Mouse (Mus musculus) intestine, embryonic 16.5 days (tissue): ENCODE data around the gene Vps37c. TPM values are rescaled to one million over a fixed set of nuclear protein-coding genes. Genes with fewer than 3 reads are reported as not detected.

Experiments
- ATAC-seq: fragments of 200-750 bp; cut with Nextera tagmentation; 2 replicates; pipeline ENCODE4 v1.8.0; 2017; ENCODE audit warnings: moderate TSS enrichment, moderate library complexity
- H3K27ac ChIP-seq: fragments of 300-500 bp; sonication (generic); 2 replicates; pipeline ENCODE4 v1.5.1; 2014; ENCODE audit warnings: mild to moderate bottlenecking, low read length
- H3K27me3 ChIP-seq: fragments of 300-500 bp; sonication (generic); replicated peaks from 2 replicates; pipeline ENCODE4 v1.6.1; 2014; ENCODE audit warnings: low read length, control low read depth, mixed read lengths; ENCODE audit not compliant: control insufficient read depth, insufficient read depth
- H3K36me3 ChIP-seq: fragments of 300-500 bp; sonication (generic); 2 replicates; pipeline ENCODE4 v1.6.1; 2014; ENCODE audit warnings: low read length, control low read depth; ENCODE audit not compliant: control insufficient read depth, insufficient read depth
- H3K4me1 ChIP-seq: fragments of 300-500 bp; sonication (generic); 2 replicates; pipeline ENCODE4 v1.6.1; 2014; ENCODE audit warnings: low read length, control low read depth, mixed read lengths; ENCODE audit not compliant: control insufficient read depth, insufficient read depth
- H3K4me2 ChIP-seq: fragments of 300-500 bp; sonication (generic); 2 replicates; pipeline ENCODE4 v1.6.1; 2014; ENCODE audit warnings: low read depth, low read length, control low read depth
- H3K4me3 ChIP-seq: fragments of 300-500 bp; sonication (generic); 2 replicates; pipeline ENCODE4 v1.5.1; 2014; ENCODE audit warnings: mild to moderate bottlenecking, low read length
- H3K9ac ChIP-seq: fragments of 300-500 bp; sonication (generic); 2 replicates; pipeline ENCODE4 v1.6.1; 2014; ENCODE audit warnings: low read depth, low read length
- H3K9me3 ChIP-seq: fragments of 300-500 bp; sonication (generic); 2 replicates; pipeline ENCODE4 v1.6.1; 2016; ENCODE audit warnings: low read length, control low read depth; ENCODE audit not compliant: control insufficient read depth
- WGBS: fragments of 180-500 bp; shearing (Covaris S2); extraction: QIAGEN DNeasy Blood & Tissue Kit; methylation state at CpG from one replicate; pipeline ENCODE4 v1.1.7; 2014; 5-methylcytosine and 5-hydroxymethylcytosine counted together
- polyA plus RNA-seq: library from polyadenylated mRNA; unstranded; fragments of >200 nt; fragmentation: Nextera tagmentation; extraction: Ambion mirVana; gene quantifications from 2 replicates; pipeline ENCODE4 v1.2.1, GENCODE M21; 2015

Gene Vps37c
- polyA plus RNA-seq, 1 experiment from 2014 or later: 36.2 TPM

- WGBS: 79% methylated on average over 1 of the region's 1 CpGs
- Histone ChIP-seq H3K27me3 (no peaks in the 10 kb centered on the region), H3K4me3 (no peak overlapping the region), H3K36me3 (no peaks in the 10 kb centered on the region), H3K9ac (no peak overlapping the region), H3K4me1 (no peaks in the 10 kb centered on the region), H3K4me2 (no peak overlapping the region), H3K9me3 (no peaks in the 10 kb centered on the region), H3K27ac (no peak overlapping the region)
- no peak for ATAC-seq
Observed at GRCm38 (mm10) chr19:10751607-10752006, 63.1 kb downstream of the Vps37c start.

- ATAC-seq: no peak
- H3K9ac ChIP-seq: no peak overlapping the region
- H3K36me3 ChIP-seq: no peaks in the 10 kb centered on the region
- no peak overlapping the region for H3K4me2 ChIP-seq
- WGBS: 90% methylated on average over 6 of the region's 6 CpGs
- no peak overlapping the region for H3K4me3 ChIP-seq
- no peaks in the 10 kb centered on the region for H3K9me3 ChIP-seq
- H3K27ac ChIP-seq: no peak overlapping the region
- H3K27me3 ChIP-seq: no peaks in the 10 kb centered on the region
- H3K4me1 ChIP-seq: no peaks in the 10 kb centered on the region
Observed at GRCm38 (mm10) chr19:10752106-10752505, 63.6 kb downstream of the Vps37c start.

GRCm38 (mm10) chr19:10752646-10753045 lies 64.1 kb downstream of the Vps37c start:
- Histone ChIP-seq H3K27me3 (no peaks in the 10 kb centered on the region), H3K4me1 (no peaks in the 10 kb centered on the region), H3K4me2 (no peak overlapping the region), H3K9ac (no peak overlapping the region), H3K4me3 (no peak overlapping the region), H3K27ac (no peak overlapping the region), H3K36me3 (no peaks in the 10 kb centered on the region), H3K9me3 (no peaks in the 10 kb centered on the region)
- 96% methylated on average over 5 of the region's 5 CpGs for WGBS
- ATAC-seq: no peak

GRCm38 (mm10) chr19:10757125-10757524 lies 68.6 kb downstream of the Vps37c start:
- no peak overlapping the region for H3K9ac ChIP-seq
- no peaks in the 10 kb centered on the region for H3K36me3 ChIP-seq
- H3K4me2 ChIP-seq: no peak overlapping the region
- no peak for ATAC-seq
- no peaks in the 10 kb centered on the region for H3K27me3 ChIP-seq
- peaks cover 9% of the 10 kb centered on the region; the same call in 1 of the 2 replicates for H3K4me1 ChIP-seq
- no peak overlapping the region for H3K4me3 ChIP-seq
- no peaks in the 10 kb centered on the region for H3K9me3 ChIP-seq
- H3K27ac ChIP-seq: no peak overlapping the region

- WGBS: 88% methylated on average over 2 of the region's 2 CpGs
- ATAC-seq: no peak
Observed at GRCm38 (mm10) chr19:10757526-10757925, 69.0 kb downstream of the Vps37c start.

GRCm38 (mm10) chr19:10758708-10759107 lies 70.2 kb downstream of the Vps37c start:
- Histone ChIP-seq H3K36me3 (no peaks in the 10 kb centered on the region), H3K27me3 (no peaks in the 10 kb centered on the region), H3K4me3 (no peak overlapping the region), H3K9me3 (no peaks in the 10 kb centered on the region), H3K27ac (no peak overlapping the region), H3K4me1 (peaks cover 9% of the 10 kb centered on the region; the same call in 1 of the 2 replicates), H3K4me2 (no peak overlapping the region), H3K9ac (no peak overlapping the region)
- 41% methylated on average over 6 of the region's 6 CpGs for WGBS
- ATAC-seq: no peak; the same call in 1 of the 2 replicates

More at GRCm38 (mm10) chr19:10757526-10757925, 69.0 kb downstream of the Vps37c start:
- Histone ChIP-seq H3K4me2 (no peak overlapping the region), H3K36me3 (no peaks in the 10 kb centered on the region), H3K27ac (no peak overlapping the region), H3K27me3 (no peaks in the 10 kb centered on the region), H3K9me3 (no peaks in the 10 kb centered on the region), H3K9ac (no peak overlapping the region), H3K4me3 (no peak overlapping the region), H3K4me1 (peaks cover 9% of the 10 kb centered on the region; the same call in 1 of the 2 replicates)

GRCm38 (mm10) chr19:10759525-10759924 lies 71.0 kb downstream of the Vps37c start:
- Histone ChIP-seq H3K4me2 (no peak overlapping the region), H3K4me1 (peaks cover 9% of the 10 kb centered on the region; the same call in 1 of the 2 replicates), H3K9me3 (no peaks in the 10 kb centered on the region), H3K4me3 (no peak overlapping the region), H3K9ac (no peak overlapping the region), H3K36me3 (no peaks in the 10 kb centered on the region), H3K27me3 (no peaks in the 10 kb centered on the region), H3K27ac (no peak overlapping the region)
- no peak for ATAC-seq

- Histone ChIP-seq H3K4me1 (peaks cover 9% of the 10 kb centered on the region; the same call in 1 of the 2 replicates), H3K4me2 (no peak overlapping the region), H3K9me3 (no peaks in the 10 kb centered on the region), H3K27me3 (no peaks in the 10 kb centered on the region), H3K27ac (no peak overlapping the region), H3K4me3 (no peak overlapping the region), H3K9ac (no peak overlapping the region), H3K36me3 (no peaks in the 10 kb centered on the region)
- 83% methylated on average over 9 of the region's 9 CpGs for WGBS
- no peak for ATAC-seq
Observed at GRCm38 (mm10) chr19:10759983-10760831, 71.7 kb downstream of the Vps37c start.

GRCm38 (mm10) chr19:10761794-10762415 lies 73.4 kb downstream of the Vps37c start:
- WGBS: 83% methylated on average over 8 of the region's 8 CpGs
- no peak overlapping the region for H3K9ac ChIP-seq
- no peak overlapping the region for H3K27ac ChIP-seq
- H3K9me3 ChIP-seq: no peaks in the 10 kb centered on the region
- H3K4me3 ChIP-seq: no peak overlapping the region
- H3K4me2 ChIP-seq: no peak overlapping the region
- H3K36me3 ChIP-seq: no peaks in the 10 kb centered on the region
- H3K27me3 ChIP-seq: no peaks in the 10 kb centered on the region
- peaks cover 9% of the 10 kb centered on the region; the same call in 1 of the 2 replicates for H3K4me1 ChIP-seq
- no peak for ATAC-seq
